Mouse (Mus musculus): ENCODE data around the gene A730071L15Rik. TPM values are rescaled to one million over a fixed set of nuclear protein-coding genes. Genes with fewer than 3 reads are reported as not detected.

A730071L15Rik gene
- under 1 TPM in 1 of 2 experiments, not detected in 1; 0.49 TPM for polyA plus RNA-seq (2017; shearing (Covaris generic))

DNA sequence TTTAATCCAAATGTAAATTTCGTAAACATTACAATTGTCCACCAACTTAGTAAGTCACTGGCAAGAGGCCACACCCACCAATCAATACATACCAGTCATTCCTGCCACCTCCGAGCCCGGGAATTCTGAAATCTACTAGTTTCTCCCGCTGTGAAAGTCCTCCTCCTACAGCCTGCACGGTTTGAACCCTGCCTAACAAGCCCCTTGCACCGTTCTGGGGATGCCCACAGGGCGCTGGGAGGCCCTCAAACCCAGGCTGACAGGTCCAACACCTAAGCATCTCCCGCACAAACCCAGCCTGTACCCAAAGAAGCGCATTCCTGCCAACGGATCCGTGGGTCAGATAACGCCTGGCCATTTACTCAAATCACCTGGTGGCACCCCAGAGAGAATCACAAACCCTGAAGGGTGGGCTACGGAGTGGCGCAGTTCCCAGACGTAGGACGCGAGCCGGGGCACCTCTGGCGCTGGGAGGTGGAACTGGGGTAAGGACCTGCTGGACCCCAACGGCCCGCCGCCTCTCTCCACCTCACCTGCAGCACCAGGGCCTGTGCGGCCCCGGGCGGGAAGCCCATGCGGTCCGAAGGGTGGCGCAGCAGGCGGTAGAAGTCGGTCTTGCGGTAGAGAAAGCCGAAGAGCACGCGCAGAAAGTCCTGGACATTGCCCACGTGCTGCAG lies at the start of gene A730071L15Rik:
A730071L15Rik (plus strand) TSS at position 620 of the 677 bp plus-strand sequence.

GRCm38 (mm10) chr11:6200087-6200569 lies 299 bp downstream of the A730071L15Rik start, which contains the start of gene Nudcd3:
Nudcd3 (minus strand) TSS chr11:6200415.

DNA sequence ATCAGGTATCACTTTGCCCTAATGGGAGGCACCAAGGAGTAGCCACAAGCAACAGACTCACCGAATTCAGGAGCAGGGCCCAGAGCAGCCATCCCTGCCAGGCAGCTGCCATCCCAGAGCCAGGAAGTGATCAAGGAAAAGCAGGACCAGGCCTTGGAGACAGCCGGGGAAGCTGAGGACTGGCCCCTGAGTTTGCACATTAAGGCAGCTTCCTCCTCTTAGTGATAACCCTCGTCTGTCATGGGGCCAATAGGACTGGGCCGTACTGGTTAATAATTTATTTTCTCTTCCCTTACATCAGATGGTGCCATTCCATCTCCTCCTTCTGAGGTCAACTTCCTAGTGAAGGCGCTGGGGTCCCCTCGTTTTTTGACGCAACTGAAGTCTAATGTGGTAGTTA lies 30.2 kb downstream of the A730071L15Rik start, which contains the start of gene Npc1l1:
Npc1l1 (minus strand) TSS at position 132 of the 400 bp plus-strand sequence.

Other genes starting within 250 kb of the A730071L15Rik start
- 1 to 10 TPM in 1 of 2 experiments, not detected in 1; 1.0 TPM for gene Gck, start 249.9 kb upstream of the A730071L15Rik start, polyA plus RNA-seq (2017; shearing (Covaris generic))
- 10 to 100 TPM; 36.4 to 42.3 TPM for gene Ykt6, start 244.3 kb upstream of the A730071L15Rik start, polyA plus RNA-seq (2017; shearing (Covaris generic))
- gene Camk2b, start 133.7 kb upstream of the A730071L15Rik start, polyA plus RNA-seq (2017; shearing (Covaris generic)), result 10 to 100 TPM in 1 of 2 experiments, 1 to 10 TPM in 1; 6.3 to 18.0 TPM
- gene Nudcd3, start 386 bp downstream of the A730071L15Rik start, polyA plus RNA-seq (2017; shearing (Covaris generic)), result 10 to 100 TPM; 42.5 to 54.4 TPM
- under 1 TPM; 0.34 to 0.77 TPM for gene Npc1l1, start 30.1 kb downstream of the A730071L15Rik start, polyA plus RNA-seq (2017; shearing (Covaris generic))
- 10 to 100 TPM; 65.5 to 90.0 TPM for gene Ddx56, start 67.7 kb downstream of the A730071L15Rik start, polyA plus RNA-seq (2017; shearing (Covaris generic))
- 10 to 100 TPM; 68.2 to 70.8 TPM for gene Tmed4, start 74.8 kb downstream of the A730071L15Rik start, polyA plus RNA-seq (2017; shearing (Covaris generic))
- gene Ogdh, start 91.6 kb downstream of the A730071L15Rik start, polyA plus RNA-seq (2017; shearing (Covaris generic)), result 100 to 1,000 TPM; 173 to 213 TPM
- gene Zmiz2, start 189.0 kb downstream of the A730071L15Rik start, polyA plus RNA-seq (2017; shearing (Covaris generic)), result 10 to 100 TPM; 81.4 to 93.6 TPM
- gene Ppia, start 215.4 kb downstream of the A730071L15Rik start, polyA plus RNA-seq (2017; shearing (Covaris generic)), result 1,000 to 10,000 TPM; 3,718 to 4,214 TPM
- gene H2afv, start 244.4 kb downstream of the A730071L15Rik start, polyA plus RNA-seq (2017; shearing (Covaris generic)), result 100 to 1,000 TPM; 147 to 216 TPM

All from inflammation-experienced regulatory T-cells (primary cell).